Mouse (Mus musculus): ENCODE data around the gene Rai1.

The Rai1 gene

GRCm38 (mm10) chr11:60104810-60105592, at the start of gene Rai1:
Gene Rai1, plus strand, starts transcription at chr11:60105013.
- WGBS, result under 1% methylated on average over 103 of the region's 105 CpGs

- 87% methylated on average over 6 of the region's 6 CpGs for WGBS
Measured at GRCm38 (mm10) chr11:60056520-60056919, 48.3 kb upstream of the Rai1 start.

GRCm38 (mm10) chr11:60057987-60058386, 46.8 kb upstream of the Rai1 start:
- WGBS, result 45% methylated on average over 2 of the region's 2 CpGs

GRCm38 (mm10) chr11:60058441-60058840, 46.4 kb upstream of the Rai1 start:
- 81% methylated on average over 10 of the region's 10 CpGs for WGBS

- 100% methylated on average over 2 of the region's 2 CpGs for WGBS
Measured at GRCm38 (mm10) chr11:60060026-60060425, 44.8 kb upstream of the Rai1 start.

GRCm38 (mm10) chr11:60061504-60062006, 43.3 kb upstream of the Rai1 start:
- 82% methylated on average over 4 of the region's 4 CpGs for WGBS

GRCm38 (mm10) chr11:60065267-60065666, 39.5 kb upstream of the Rai1 start:
- WGBS, result 73% methylated on average over 1 of the region's 1 CpGs

- 92% methylated on average over 4 of the region's 4 CpGs for WGBS
Measured at GRCm38 (mm10) chr11:60067646-60068045, 37.2 kb upstream of the Rai1 start.

GRCm38 (mm10) chr11:60070599-60070998, 34.2 kb upstream of the Rai1 start:
- WGBS, result 35% methylated on average over 8 of the region's 8 CpGs

GRCm38 (mm10) chr11:60071221-60071620, 33.6 kb upstream of the Rai1 start:
- WGBS, result 89% methylated on average over 6 of the region's 6 CpGs

- WGBS, result 36% methylated on average over 15 of the region's 15 CpGs
Measured at GRCm38 (mm10) chr11:60073936-60074502, 30.8 kb upstream of the Rai1 start.

GRCm38 (mm10) chr11:60076183-60076582, 28.6 kb upstream of the Rai1 start:
- WGBS, result 92% methylated on average over 3 of the region's 3 CpGs

- WGBS, result 23% methylated on average over 4 of the region's 4 CpGs
Measured at GRCm38 (mm10) chr11:60076790-60077189, 28.0 kb upstream of the Rai1 start.

GRCm38 (mm10) chr11:60084589-60084988, 20.2 kb upstream of the Rai1 start:
- 56% methylated on average over 2 of the region's 2 CpGs for WGBS

- 83% methylated on average over 1 of the region's 1 CpGs for WGBS
Measured at GRCm38 (mm10) chr11:60086676-60087075, 18.1 kb upstream of the Rai1 start.

- 39% methylated on average over 4 of the region's 4 CpGs for WGBS
Measured at GRCm38 (mm10) chr11:60088947-60089346, 15.9 kb upstream of the Rai1 start.

- WGBS, result 42% methylated on average over 5 of the region's 5 CpGs
Measured at GRCm38 (mm10) chr11:60090696-60091421, 14.0 kb upstream of the Rai1 start.

GRCm38 (mm10) chr11:60091422-60091761, 13.4 kb upstream of the Rai1 start:
- 50% methylated on average over 7 of the region's 7 CpGs for WGBS

- 49% methylated on average over 7 of the region's 7 CpGs for WGBS
Measured at GRCm38 (mm10) chr11:60093984-60094587, 10.7 kb upstream of the Rai1 start.

GRCm38 (mm10) chr11:60094909-60095810, 9.7 kb upstream of the Rai1 start:
- WGBS, result 75% methylated on average over 9 of the region's 9 CpGs

GRCm38 (mm10) chr11:60099555-60100186, 5.1 kb upstream of the Rai1 start:
- 76% methylated on average over 8 of the region's 8 CpGs for WGBS

Data from cerebral cortex, adult 2 months (tissue).